Mouse (Mus musculus) kidney, postnatal 0 days (tissue): ENCODE measurements at regions not wholly inside any gene's neighbourhood (a gene's known extent, or its start where the extent isn't known, plus 50 kb on each side); places are given as distances from the start of the nearest gene placed in this dataset.

Source experiments
- ATAC-seq: fragments of 200-750 bp; cut with Nextera tagmentation; replicated peaks from 2 replicates; pipeline ENCODE4 v1.8.0; 2017; ENCODE audit warnings: low read depth, moderate number of reproducible peaks, moderate TSS enrichment, moderate library complexity; ENCODE audit not compliant: low FRiP score
- DNase-seq: peaks from one replicate; pipeline ENCODE4 v3.0.0-alpha.2; 2016; ENCODE audit warnings: low spot score
- H3K27ac ChIP-seq: fragments of 300-500 bp; sonication (generic); 2 replicates; pipeline ENCODE4 v1.5.1; 2014; ENCODE audit warnings: mild to moderate bottlenecking
- H3K27me3 ChIP-seq: fragments of 300-500 bp; sonication (generic); 2 replicates; pipeline ENCODE4 v1.6.1; 2014; ENCODE audit warnings: low read length, mixed read lengths; ENCODE audit not compliant: insufficient read depth
- H3K36me3 ChIP-seq: fragments of 300-500 bp; sonication (generic); 2 replicates; pipeline ENCODE4 v1.6.1; 2014; ENCODE audit warnings: low read length, mixed read lengths; ENCODE audit not compliant: insufficient read depth
- H3K4me1 ChIP-seq: fragments of 300-500 bp; sonication (generic); replicated peaks from 2 replicates; pipeline ENCODE4 v1.6.1; 2014; ENCODE audit warnings: antibody characterized with exemption, low read length, mixed read lengths; ENCODE audit not compliant: insufficient read depth
- H3K4me2 ChIP-seq: fragments of 300-500 bp; sonication (generic); 2 replicates; pipeline ENCODE4 v1.6.1; 2014; ENCODE audit warnings: mild to moderate bottlenecking, low read length, moderate library complexity, mixed read lengths
- H3K4me3 ChIP-seq: fragments of 300-500 bp; sonication (generic); replicated peaks from 2 replicates; pipeline ENCODE4 v1.5.1; 2014; ENCODE audit warnings: low read depth, low read length
- H3K9ac ChIP-seq: fragments of 300-500 bp; sonication (generic); 2 replicates; pipeline ENCODE4 v1.6.1; 2014; ENCODE audit warnings: low read depth, low read length
- H3K9me3 ChIP-seq: fragments of 300-500 bp; sonication (generic); replicated peaks from 2 replicates; pipeline ENCODE4 v1.6.1; 2016; ENCODE audit warnings: low read length, inconsistent platforms, mixed read lengths
- CTCF ChIP-seq: IDR thresholded peaks from 2 replicates; pipeline ENCODE4 v1.5.1; 2016; ENCODE audit warnings: antibody characterized with exemption, low read depth, mild to moderate bottlenecking, moderate library complexity
- WGBS: fragments of 180-500 bp; shearing (Covaris S2); extraction: QIAGEN DNeasy Blood & Tissue Kit; methylation state at CpG from one replicate; pipeline ENCODE4 v1.1.7; 2014; 5-methylcytosine and 5-hydroxymethylcytosine counted together

GRCm38 (mm10) chr2:72753788-72754713 lies 226.2 kb downstream of the Sp3 start:
- Histone ChIP-seq H3K4me2 (no peak overlapping the region), H3K27ac (no peak overlapping the region), H3K36me3 (no peaks in the 10 kb centered on the region), H3K9me3 (no peaks in the 10 kb centered on the region), H3K4me1 (no peaks in the 10 kb centered on the region), H3K9ac (no peak overlapping the region), H3K4me3 (no peak overlapping the region), H3K27me3 (no peaks in the 10 kb centered on the region)
- WGBS: 70% methylated on average over 16 of the region's 16 CpGs
- TF ChIP-seq CTCF: no peak
- no peak for ATAC-seq
- DNase-seq: no peak

- 85% methylated on average over 5 of the region's 5 CpGs for WGBS
- Histone ChIP-seq H3K9ac (no peak overlapping the region), H3K4me2 (no peak overlapping the region), H3K27ac (no peak overlapping the region), H3K9me3 (no peaks in the 10 kb centered on the region), H3K4me1 (no peaks in the 10 kb centered on the region), H3K36me3 (no peaks in the 10 kb centered on the region), H3K27me3 (no peaks in the 10 kb centered on the region), H3K4me3 (no peak overlapping the region)
- ATAC-seq: no peak
- no peak for DNase-seq
- TF ChIP-seq CTCF: no peak
These were observed 216.8 kb downstream of the Sp3 start for GRCm38 (mm10) chr2:72763454-72763853.

GRCm38 (mm10) chr2:72769030-72769630 lies 211.1 kb downstream of the Sp3 start:
- Histone ChIP-seq H3K27ac (no peak overlapping the region), H3K4me3 (no peak overlapping the region), H3K4me2 (no peak overlapping the region), H3K36me3 (no peaks in the 10 kb centered on the region), H3K9ac (no peak overlapping the region), H3K9me3 (no peaks in the 10 kb centered on the region), H3K4me1 (no peaks in the 10 kb centered on the region), H3K27me3 (no peaks in the 10 kb centered on the region)
- TF ChIP-seq CTCF: no peak
- WGBS: 72% methylated on average over 11 of the region's 11 CpGs
- DNase-seq (no peak), ATAC-seq (no peak)

- Histone ChIP-seq H3K4me3 (no peak overlapping the region), H3K27me3 (no peaks in the 10 kb centered on the region), H3K9ac (no peak overlapping the region), H3K9me3 (no peaks in the 10 kb centered on the region), H3K4me2 (no peak overlapping the region), H3K27ac (no peak overlapping the region), H3K36me3 (no peaks in the 10 kb centered on the region), H3K4me1 (no peaks in the 10 kb centered on the region)
- no peak for TF ChIP-seq CTCF
- DNase-seq (no peak), ATAC-seq (no peak)
- 86% methylated on average over 4 of the region's 4 CpGs for WGBS
These were observed 206.8 kb downstream of the Sp3 start for GRCm38 (mm10) chr2:72773401-72773800.

GRCm38 (mm10) chr2:72777330-72777729 lies 202.9 kb downstream of the Sp3 start:
- Histone ChIP-seq H3K36me3 (no peaks in the 10 kb centered on the region), H3K4me2 (no peak overlapping the region), H3K27ac (no peak overlapping the region), H3K9me3 (no peaks in the 10 kb centered on the region), H3K9ac (no peak overlapping the region), H3K27me3 (no peaks in the 10 kb centered on the region), H3K4me3 (no peak overlapping the region), H3K4me1 (no peaks in the 10 kb centered on the region)
- 66% methylated on average over 3 of the region's 3 CpGs for WGBS
- DNase-seq (peak; percentile 11), ATAC-seq (no peak)
- TF ChIP-seq CTCF: peak; percentile 57

GRCm38 (mm10) chr2:72777806-72778510 lies 202.3 kb downstream of the Sp3 start:
- Histone ChIP-seq H3K27ac (no peak overlapping the region), H3K36me3 (no peaks in the 10 kb centered on the region), H3K27me3 (no peaks in the 10 kb centered on the region), H3K4me2 (no peak overlapping the region), H3K9ac (no peak overlapping the region), H3K4me1 (no peaks in the 10 kb centered on the region), H3K9me3 (no peaks in the 10 kb centered on the region), H3K4me3 (no peak overlapping the region)
- DNase-seq (peak; percentile 33), ATAC-seq (no peak)
- TF ChIP-seq CTCF: no peak
- 63% methylated on average over 8 of the region's 8 CpGs for WGBS
